Comparison of ENCODE assay signal across 9 mouse cellular contexts in the genomic region with DNA sequence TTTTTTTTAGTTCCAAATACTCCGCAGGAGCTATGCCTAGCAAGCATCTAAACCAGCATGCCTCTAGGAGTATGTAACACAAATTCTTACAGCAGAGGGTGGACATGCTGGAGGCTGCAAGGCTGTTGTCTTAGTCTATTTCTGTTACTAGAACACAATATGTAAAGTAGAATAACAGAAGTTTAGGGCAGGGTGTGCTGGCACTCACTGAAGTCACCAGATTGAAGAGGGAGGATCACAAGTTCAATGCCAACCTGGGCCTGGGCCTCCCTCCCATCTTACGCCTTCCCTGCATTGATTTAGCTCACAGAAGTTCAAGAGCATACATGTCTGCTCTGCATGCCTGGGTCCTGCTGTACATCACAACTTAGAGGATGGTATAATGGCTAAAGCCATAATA.
"Had no signal": no experiment of that assay in that cellular context is flagged by ENCODE, and none has a peak within 500 bp of the region (broad histone marks: within the 10 kb centered on the region; RNA-seq: fewer than 3 reads in every experiment).

No protein-coding gene starts in this region.

- DNase-seq: kidney, adult 2 months; kidney, postnatal 25 days; liver; lung, adult 18-20 months; lung, postnatal 10 days; lung, postnatal 36 days; retina, postnatal 1 day; right cerebral cortex, postnatal 4 days; thymus, postnatal 36 days had no signal
